17 mouse cellular contexts compared by ENCODE assay signal in the genomic region with DNA sequence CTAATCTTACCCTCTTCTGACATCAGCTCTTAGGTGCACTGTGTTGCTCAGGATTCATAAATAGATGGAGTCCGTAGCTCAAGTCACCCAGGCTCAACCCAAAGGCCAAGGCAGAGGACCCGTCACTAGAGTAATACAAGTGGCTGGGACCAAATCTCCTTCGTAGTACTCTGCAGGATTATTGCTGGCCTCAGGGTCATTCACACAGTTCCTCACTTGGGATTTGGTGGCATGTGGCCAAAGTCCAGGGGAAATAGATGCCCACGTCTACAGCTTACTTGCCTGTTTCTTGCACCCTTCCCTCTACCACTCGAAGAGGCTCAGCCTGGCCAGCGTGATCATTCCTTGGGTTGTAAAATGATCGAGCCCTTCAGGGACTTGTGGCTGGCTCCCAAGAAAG. TPM values are rescaled to one million over a fixed set of nuclear protein-coding genes. Genes with fewer than 3 reads are reported as not detected.
DNase-seq lines count a peak whose midpoint lies in the region; ATAC-seq lines count a peak whose summit lies in the region.
"Had no signal": no experiment of that assay in that cellular context is flagged by ENCODE, and none has a peak within 500 bp of the region (broad histone marks: within the 10 kb centered on the region; RNA-seq: fewer than 3 reads in every experiment).

No protein-coding gene starts in this region.

- no peaks in the 10 kb centered on the region for H3K27me3 ChIP-seq in kidney, embryonic 15.5 days
- H3K27me3 ChIP-seq in midbrain, embryonic 14.5 days (ENCODE audit: control insufficient read depth, insufficient read depth, low read length): no peaks in the 10 kb centered on the region
- no peaks in the 10 kb centered on the region for H3K27me3 ChIP-seq in midbrain, embryonic 16.5 days (ENCODE audit: control insufficient read depth, insufficient read depth, low read depth, low read length)
- H3K27me3 ChIP-seq: embryonic facial prominence, embryonic 13.5 days; heart, embryonic 15.5 days had no signal

- DNase-seq in heart, postnatal 4 days: peak; percentile 35
- no peak for DNase-seq in heart, postnatal 10 days
- DNase-seq in kidney, postnatal 10 days: peak; percentile 57
- DNase-seq in midbrain, embryonic 14.5 days: no peak
- no peak for DNase-seq in yolk sac, embryonic 10.5 days (ENCODE audit: low spot score)
- DNase-seq: cerebellum, adult 18-20 months; gastrocnemius, adult 2 months; right cerebral cortex, postnatal 4 days; thymus, postnatal 25 days had no signal

- H3K27ac ChIP-seq in kidney, embryonic 15.5 days: no peak overlapping the region
- H3K27ac ChIP-seq in midbrain, embryonic 14.5 days (replicated peaks; ENCODE audit: low read depth, low read length): no peak overlapping the region
- no peak overlapping the region for H3K27ac ChIP-seq in midbrain, embryonic 16.5 days (ENCODE audit: low read length)
- H3K27ac ChIP-seq: gastrocnemius, adult 2 months; liver, embryonic 12.5 days had no signal

- 0 out of 2 replicates have a peak, but pooled peaks cover 5% of the 10 kb centered on the region for H3K36me3 ChIP-seq in kidney, embryonic 15.5 days
- H3K36me3 ChIP-seq in midbrain, embryonic 14.5 days (ENCODE audit: control insufficient read depth, insufficient read depth, low read length): no peaks in the 10 kb centered on the region
- no peaks in the 10 kb centered on the region for H3K36me3 ChIP-seq in midbrain, embryonic 16.5 days (ENCODE audit: control insufficient read depth, insufficient read depth, low read length)
- H3K36me3 ChIP-seq: liver, embryonic 12.5 days had no signal

- H3K4me2 ChIP-seq in kidney, embryonic 15.5 days: no peak overlapping the region
- 0 out of 2 replicates have a peak overlapping the region, but pooled peaks have one; percentile 28 for H3K4me2 ChIP-seq in midbrain, embryonic 14.5 days (ENCODE audit: low read length)
- H3K4me2 ChIP-seq in midbrain, embryonic 16.5 days (ENCODE audit: low read length): no peak overlapping the region
- H3K4me2 ChIP-seq: embryonic facial prominence, embryonic 13.5 days; liver, embryonic 12.5 days had no signal

- ATAC-seq in kidney, embryonic 15.5 days (replicated peaks; ENCODE audit: low FRiP score): no peak
- ATAC-seq in midbrain, embryonic 14.5 days (ENCODE audit: low FRiP score, low TSS enrichment): no peak
- no peak for ATAC-seq in midbrain, embryonic 16.5 days
- ATAC-seq: inflammation-experienced regulatory T-cells, adult 6 months; liver, embryonic 12.5 days had no signal

- no peak overlapping the region for H3K9ac ChIP-seq in kidney, embryonic 15.5 days
- no peak overlapping the region for H3K9ac ChIP-seq in midbrain, embryonic 14.5 days (replicated peaks; ENCODE audit: low read length)
- no peak overlapping the region for H3K9ac ChIP-seq in midbrain, embryonic 16.5 days (ENCODE audit: low read depth, low read length)
- H3K9ac ChIP-seq: liver, embryonic 12.5 days had no signal

- intact Hi-C loops in heart, postnatal 10 days (cut with DNase I): loop anchor here (5.0 kb wide), 1 partner anchor 117 kb away; a partner anchor contains a TSS

- H3K4me1 ChIP-seq in kidney, embryonic 15.5 days: peaks cover 74% of the 10 kb centered on the region
- H3K4me1 ChIP-seq in midbrain, embryonic 14.5 days (ENCODE audit: control insufficient read depth, insufficient read depth, low read length): peaks cover 43% of the 10 kb centered on the region
- H3K4me1 ChIP-seq in midbrain, embryonic 16.5 days (ENCODE audit: control insufficient read depth, insufficient read depth, low read length): peaks cover 33% of the 10 kb centered on the region

- 59% methylated on average over 7 of the region's 7 CpGs for WGBS in kidney, embryonic 15.5 days
- 74% methylated on average over 7 of the region's 7 CpGs for WGBS in midbrain, embryonic 14.5 days
- 66% methylated on average over 7 of the region's 7 CpGs for WGBS in midbrain, embryonic 16.5 days

- no peaks in the 10 kb centered on the region for H3K9me3 ChIP-seq in kidney, embryonic 15.5 days (replicated peaks)
- H3K9me3 ChIP-seq in midbrain, embryonic 14.5 days (ENCODE audit: control insufficient read depth, low read length): no peaks in the 10 kb centered on the region
- no peaks in the 10 kb centered on the region for H3K9me3 ChIP-seq in midbrain, embryonic 16.5 days (replicated peaks; ENCODE audit: control insufficient read depth, low read length, poor library complexity, severe bottlenecking)
- H3K9me3 ChIP-seq: embryonic facial prominence, embryonic 13.5 days; heart, embryonic 15.5 days; liver, embryonic 12.5 days had no signal

- no peak overlapping the region for H3K4me3 ChIP-seq in kidney, embryonic 15.5 days (replicated peaks)
- H3K4me3 ChIP-seq in midbrain, embryonic 14.5 days (replicated peaks; ENCODE audit: low read depth, low read length): no peak overlapping the region
- no peak overlapping the region for H3K4me3 ChIP-seq in midbrain, embryonic 16.5 days (ENCODE audit: low read depth, low read length)
- H3K4me3 ChIP-seq: embryonic facial prominence, embryonic 13.5 days; heart, embryonic 15.5 days; liver, embryonic 12.5 days had no signal

RNA-seq across cellular contexts. Expression of a gene that starts 30.3 kb away (rescaled TPM):
- 10 to 100 TPM; 55.0 to 60.7 TPM for total RNA-seq in heart, postnatal 4 days (2021)
- 10 to 100 TPM; 53.6 to 56.7 TPM for total RNA-seq in heart, postnatal 10 days (2021)
- polyA plus RNA-seq in kidney, embryonic 15.5 days (2015; fragmentation: Nextera tagmentation; extraction: Ambion mirVana): 7.0 and 7.2 TPM in 2 replicates
- polyA plus RNA-seq in midbrain, embryonic 14.5 days (2014; fragmentation: Nextera tagmentation; extraction: Ambion mirVana): 3.4 and 3.5 TPM in 2 replicates
- 2.8 and 5.5 TPM in 2 replicates for polyA plus RNA-seq in midbrain, embryonic 16.5 days (2015; fragmentation: Nextera tagmentation; extraction: Ambion mirVana)
- total RNA-seq: common myeloid progenitor, adult 5-6 weeks; megakaryocyte, adult 5-6 weeks had no signal

RNA-seq across cellular contexts. Expression of a gene that starts 55.4 kb away (rescaled TPM):
- 10 to 100 TPM; 53.0 to 56.5 TPM for total RNA-seq in heart, postnatal 4 days (2021)
- 10 to 100 TPM; 46.2 to 50.5 TPM for total RNA-seq in heart, postnatal 10 days (2021)
- polyA plus RNA-seq in kidney, embryonic 15.5 days (2015; fragmentation: Nextera tagmentation; extraction: Ambion mirVana): 65.5 and 82.4 TPM in 2 replicates
- polyA plus RNA-seq in midbrain, embryonic 14.5 days (2014; fragmentation: Nextera tagmentation; extraction: Ambion mirVana): 121 and 124 TPM in 2 replicates
- polyA plus RNA-seq in midbrain, embryonic 16.5 days (2015; fragmentation: Nextera tagmentation; extraction: Ambion mirVana): 94.0 and 111 TPM in 2 replicates

Comparison
In these comparisons a context has a peak if more than half of its experiments do, and no peak if none do; other contexts are left out.
1. DNase-seq: peak in heart, postnatal 4 days (single experiment) and kidney, postnatal 10 days (single experiment); none in heart, postnatal 10 days (0 of 2), midbrain, embryonic 14.5 days (single experiment) and yolk sac, embryonic 10.5 days (single experiment).